Mouse (Mus musculus): ENCODE data around the gene Gm20498.

DNA sequence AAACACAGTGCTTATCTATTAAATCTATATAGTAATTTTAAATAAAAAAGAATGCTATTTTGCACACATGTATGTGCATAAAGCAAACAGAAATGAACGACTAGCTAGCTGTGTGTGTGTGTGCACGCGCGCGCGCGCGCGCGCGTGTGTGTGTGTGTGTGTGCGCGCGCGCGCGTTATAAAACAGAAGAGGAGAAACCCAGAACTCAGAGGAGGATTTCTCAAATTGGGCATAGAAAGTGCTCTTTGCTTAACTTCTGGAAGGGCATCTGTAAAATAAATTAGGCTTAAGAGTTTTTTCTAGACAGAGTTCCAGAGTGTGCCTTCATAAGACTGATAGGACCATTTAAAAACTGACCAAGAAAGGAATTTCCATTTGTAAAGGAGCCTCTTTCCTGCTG lies 49.0 kb downstream of the Gm20498 start:
- no peak for TF ChIP-seq CTCF (IDR thresholded peaks at IDR 0.05; ENCODE audit: extremely low read depth, insufficient read depth, insufficient read length, insufficient replicate concordance)
- no peak for TF ChIP-seq POLR2A (IDR thresholded peaks at IDR 0.05; ENCODE audit: low read depth, low read length)

Measured in spleen, adult 2 months (tissue).